Mouse (Mus musculus): Measurements from ENCODE around the gene Cfap57. TPM values are rescaled to one million over a fixed set of nuclear protein-coding genes. Genes with fewer than 3 reads are reported as not detected.
"Not testable (repeated sequence)": the region's sequence is repeated elsewhere in the genome, so short reads cannot be mapped to it uniquely, and the experiment has no call there.

The Cfap57 gene
- polyA plus RNA-seq, 1 experiment from 2014 or later: 0.94 TPM

GRCm38 (mm10) chr4:118527720-118528119 lies 92.9 kb downstream of the Cfap57 start:
- DNase-seq (ENCODE audit: extremely low spot score, low spot score): no peak
- WGBS: 80% methylated on average over 6 of the region's 6 CpGs
- H3K4me1 ChIP-seq: peaks cover 29% of the 10 kb centered on the region
- no peak overlapping the region for H3K4me3 ChIP-seq
- no peaks in the 10 kb centered on the region for H3K9me3 ChIP-seq
- no peaks in the 10 kb centered on the region for H3K36me3 ChIP-seq (replicated peaks)
- no peak overlapping the region for H3K27ac ChIP-seq
- H3K27me3 ChIP-seq (ENCODE audit: poor library complexity, severe bottlenecking): no peaks in the 10 kb centered on the region

DNA sequence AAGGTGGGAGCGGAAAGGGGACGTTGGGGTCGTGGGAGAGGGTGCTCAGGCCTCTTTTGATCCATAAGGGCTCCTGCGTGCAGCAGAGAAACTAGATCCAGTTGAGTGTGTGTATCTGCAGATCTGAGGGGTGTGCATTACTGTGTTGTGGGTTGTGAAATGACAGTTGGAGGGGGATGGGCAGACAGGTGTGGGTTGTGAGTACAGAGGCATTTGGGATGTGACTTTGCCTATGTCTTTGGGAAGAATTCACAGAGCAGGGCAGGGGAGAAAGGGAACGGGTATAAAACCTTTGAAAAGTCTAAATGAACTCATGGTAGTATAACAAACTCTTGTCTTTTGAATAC lies 93.3 kb downstream of the Cfap57 start:
- WGBS: 42% methylated on average over 5 of the region's 5 CpGs
- no peak overlapping the region for H3K4me3 ChIP-seq
- no peaks in the 10 kb centered on the region for H3K9me3 ChIP-seq
- peaks cover 29% of the 10 kb centered on the region for H3K4me1 ChIP-seq
- no peaks in the 10 kb centered on the region for H3K27me3 ChIP-seq (ENCODE audit: poor library complexity, severe bottlenecking)
- no peaks in the 10 kb centered on the region for H3K36me3 ChIP-seq (replicated peaks)
- DNase-seq (ENCODE audit: extremely low spot score, low spot score): no peak
- H3K27ac ChIP-seq: 0 out of 2 replicates have a peak overlapping the region, but pooled peaks have one; percentile 15

DNA sequence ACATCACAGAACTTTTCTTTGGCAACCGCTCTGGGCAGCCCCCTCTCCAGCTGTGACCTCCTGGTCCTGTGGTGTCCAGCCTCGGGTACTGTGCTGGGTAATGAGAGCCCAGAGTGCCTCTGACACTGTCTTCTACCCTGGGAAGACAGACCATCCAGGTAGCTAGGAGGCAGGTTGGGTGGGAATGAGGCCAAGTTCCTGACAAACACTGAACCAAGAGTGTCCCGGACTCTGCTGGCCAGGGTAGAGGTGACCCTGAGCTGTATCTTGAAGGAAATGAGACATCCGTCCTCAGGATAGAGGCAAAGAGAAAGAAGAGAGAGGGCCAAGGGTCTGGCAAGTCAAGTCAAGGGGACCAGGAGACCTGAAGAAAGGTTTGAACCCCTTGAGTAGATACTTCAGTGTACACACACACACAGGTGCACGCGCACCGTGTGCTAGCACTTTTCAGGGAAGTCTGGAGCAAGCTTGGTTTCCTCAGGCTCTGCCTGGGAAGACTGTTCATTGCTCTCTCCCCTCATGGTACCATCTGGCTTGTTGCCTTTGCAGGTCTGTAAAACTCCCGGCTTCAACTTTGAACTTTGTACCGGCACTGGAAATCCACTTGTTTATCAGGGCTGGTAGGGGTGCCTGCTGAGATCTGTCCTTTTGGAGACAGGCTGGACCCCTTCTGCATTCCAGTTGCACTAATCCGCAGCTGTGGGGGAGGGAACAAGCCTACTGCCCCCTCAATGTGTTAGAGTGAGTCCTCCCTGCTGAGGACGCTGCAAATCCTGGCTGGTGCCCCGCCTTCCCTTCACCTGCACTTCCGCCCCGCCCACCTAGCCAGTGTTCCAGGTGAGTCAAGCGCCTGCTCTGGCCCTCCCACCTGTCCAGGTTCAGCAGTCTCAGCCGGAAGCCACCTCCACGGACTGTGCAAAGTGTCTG lies 93.9 kb downstream of the Cfap57 start, which contains the start of gene 2610528J11Rik:
2610528J11Rik (plus strand) TSS at position 592 of the 927 bp plus-strand sequence.
- no peak for DNase-seq (ENCODE audit: extremely low spot score, low spot score)
- Histone ChIP-seq H3K36me3 (replicated peaks) (no peaks in the 10 kb centered on the region), H3K9me3 (no peaks in the 10 kb centered on the region), H3K27me3 (ENCODE audit: poor library complexity, severe bottlenecking) (no peaks in the 10 kb centered on the region), H3K27ac (peak within 1 kb of the TSS; percentile 51; the same call in 1 of the 2 replicates), H3K4me3 (no peak within 1 kb of the TSS), H3K4me1 (peaks cover 23% of the 10 kb centered on the region)
- WGBS: 33% methylated on average over 17 of the region's 17 CpGs

GRCm38 (mm10) chr4:118525779-118526178 lies 94.8 kb downstream of the Cfap57 start:
- no peak overlapping the region for H3K27ac ChIP-seq
- 72% methylated on average over 3 of the region's 3 CpGs for WGBS
- no peaks in the 10 kb centered on the region for H3K27me3 ChIP-seq (ENCODE audit: poor library complexity, severe bottlenecking)
- DNase-seq (ENCODE audit: extremely low spot score, low spot score): no peak
- peaks cover 17% of the 10 kb centered on the region for H3K4me1 ChIP-seq
- no peaks in the 10 kb centered on the region for H3K9me3 ChIP-seq
- H3K4me3 ChIP-seq: no peak overlapping the region
- H3K36me3 ChIP-seq (replicated peaks): no peaks in the 10 kb centered on the region

GRCm38 (mm10) chr4:118523976-118524375 lies 96.6 kb downstream of the Cfap57 start:
- peaks cover 17% of the 10 kb centered on the region for H3K4me1 ChIP-seq
- no peak overlapping the region for H3K4me3 ChIP-seq
- WGBS: 93% methylated on average over 7 of the region's 7 CpGs
- no peak overlapping the region for H3K27ac ChIP-seq
- H3K36me3 ChIP-seq (replicated peaks): no peaks in the 10 kb centered on the region
- no peak for DNase-seq (ENCODE audit: extremely low spot score, low spot score)
- no peaks in the 10 kb centered on the region for H3K27me3 ChIP-seq (ENCODE audit: poor library complexity, severe bottlenecking)
- no peaks in the 10 kb centered on the region for H3K9me3 ChIP-seq

DNA sequence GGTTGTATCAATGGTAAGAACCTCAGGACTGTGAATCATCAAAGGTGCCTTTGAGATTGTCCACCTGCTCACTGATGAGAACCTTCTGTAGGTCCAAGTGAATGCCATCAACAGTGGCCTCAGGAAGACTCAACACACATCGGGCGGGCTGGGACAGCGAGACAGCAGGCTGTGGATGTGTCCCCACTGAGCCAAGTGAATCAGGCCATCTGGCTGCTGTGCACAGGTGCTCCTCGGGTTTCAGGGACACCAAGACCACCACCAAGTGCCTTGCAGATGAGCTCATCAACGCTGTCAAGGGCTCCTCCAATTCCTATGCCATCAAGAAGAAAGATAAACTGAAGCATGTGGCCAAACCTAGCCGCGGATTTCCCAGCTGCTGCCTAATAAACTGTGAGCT lies 98.3 kb downstream of the Cfap57 start:
- H3K36me3 ChIP-seq (replicated peaks): no peaks in the 10 kb centered on the region
- H3K4me3 ChIP-seq: no peak overlapping the region
- no peak overlapping the region for H3K27ac ChIP-seq
- DNase-seq (ENCODE audit: extremely low spot score, low spot score): no peak
- peaks cover 14% of the 10 kb centered on the region for H3K4me1 ChIP-seq
- H3K9me3 ChIP-seq: no peaks in the 10 kb centered on the region
- peaks cover 16% of the 10 kb centered on the region for H3K27me3 ChIP-seq (ENCODE audit: poor library complexity, severe bottlenecking)
- WGBS: 92% methylated on average over 7 of the region's 7 CpGs

- WGBS: 71% methylated on average over 5 of the region's 5 CpGs
- no peak overlapping the region for H3K27ac ChIP-seq
- no peak overlapping the region for H3K4me3 ChIP-seq
- no peak for DNase-seq (ENCODE audit: extremely low spot score, low spot score)
- peaks cover 29% of the 10 kb centered on the region for H3K27me3 ChIP-seq (ENCODE audit: poor library complexity, severe bottlenecking)
- no peaks in the 10 kb centered on the region for H3K9me3 ChIP-seq
- H3K36me3 ChIP-seq (replicated peaks): no peaks in the 10 kb centered on the region
- H3K4me1 ChIP-seq: peaks cover 24% of the 10 kb centered on the region
Measured at GRCm38 (mm10) chr4:118518208-118518607, 102.4 kb downstream of the Cfap57 start.

- H3K4me3 ChIP-seq: peak overlapping the region; percentile 20
- no peaks in the 10 kb centered on the region for H3K36me3 ChIP-seq (replicated peaks)
- H3K27me3 ChIP-seq (ENCODE audit: poor library complexity, severe bottlenecking): peaks cover 29% of the 10 kb centered on the region
- H3K27ac ChIP-seq: peak overlapping the region; percentile 53; the same call in 1 of the 2 replicates
- no peaks in the 10 kb centered on the region for H3K9me3 ChIP-seq
- peaks cover 28% of the 10 kb centered on the region for H3K4me1 ChIP-seq
- whole genome bisulfite sequencing: 35% methylated on average over 16 of the region's 16 CpGs
- DNase-seq (ENCODE audit: extremely low spot score, low spot score): no peak
Measured at GRCm38 (mm10) chr4:118517497-118518146, 103.0 kb downstream of the Cfap57 start.

GRCm38 (mm10) chr4:118516699-118517496 lies 103.7 kb downstream of the Cfap57 start:
- Histone ChIP-seq H3K9me3 (no peaks in the 10 kb centered on the region), H3K27me3 (ENCODE audit: poor library complexity, severe bottlenecking) (peaks cover 29% of the 10 kb centered on the region), H3K36me3 (replicated peaks) (no peaks in the 10 kb centered on the region), H3K4me3 (peak overlapping the region; percentile 20), H3K27ac (peak overlapping the region; percentile 53; the same call in 1 of the 2 replicates), H3K4me1 (peaks cover 28% of the 10 kb centered on the region)
- 22% methylated on average over 20 of the region's 20 CpGs for WGBS
- no peak for DNase-seq (ENCODE audit: extremely low spot score, low spot score)

- 6% methylated on average over 6 of the region's 6 CpGs for WGBS
- Histone ChIP-seq H3K27me3 (ENCODE audit: poor library complexity, severe bottlenecking) (no peaks in the 10 kb centered on the region), H3K36me3 (replicated peaks) (no peaks in the 10 kb centered on the region), H3K27ac (peak overlapping the region; percentile 9; the same call in 1 of the 2 replicates), H3K4me1 (peaks cover 25% of the 10 kb centered on the region), H3K4me3 (no peak overlapping the region), H3K9me3 (no peaks in the 10 kb centered on the region)
- peak; percentile 32 for DNase-seq (ENCODE audit: extremely low spot score, low spot score)
Measured at GRCm38 (mm10) chr4:118509050-118509449, 111.5 kb downstream of the Cfap57 start.

DNA sequence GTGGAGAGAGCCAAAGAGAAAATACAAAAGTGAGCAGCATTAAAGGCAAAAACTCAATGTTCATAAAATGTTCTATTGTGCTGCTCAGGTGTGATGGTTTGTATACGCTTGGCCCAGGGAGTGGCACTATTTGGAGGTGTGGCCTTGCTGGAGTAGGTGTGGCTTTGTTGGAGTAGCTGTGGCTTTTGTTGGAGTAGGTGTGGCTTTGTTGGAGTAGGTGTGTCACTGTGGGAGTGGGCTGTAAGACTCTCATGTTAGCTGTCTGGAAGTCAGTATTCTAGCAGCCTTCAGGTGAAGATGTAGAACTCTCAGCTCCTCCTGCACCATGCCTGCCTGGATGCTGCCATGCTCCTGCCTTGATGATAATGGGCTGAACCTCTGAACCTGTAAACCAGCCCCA lies 113.4 kb downstream of the Cfap57 start:
- 83% methylated on average over 1 of the region's 1 CpGs for WGBS
- DNase-seq (ENCODE audit: extremely low spot score, low spot score); H3K4me3 ChIP-seq; H3K36me3 ChIP-seq (replicated peaks); H3K9me3 ChIP-seq; H3K27me3 ChIP-seq (ENCODE audit: poor library complexity, severe bottlenecking); H3K27ac ChIP-seq: not testable (repeated sequence)
- peaks cover 15% of the 10 kb centered on the region for H3K4me1 ChIP-seq

GRCm38 (mm10) chr4:118505551-118505950 lies 115.0 kb downstream of the Cfap57 start:
- Histone ChIP-seq H3K36me3 (replicated peaks) (no peaks in the 10 kb centered on the region), H3K4me1 (peaks cover 11% of the 10 kb centered on the region), H3K27ac (no peak overlapping the region), H3K27me3 (ENCODE audit: poor library complexity, severe bottlenecking) (no peaks in the 10 kb centered on the region), H3K9me3 (no peaks in the 10 kb centered on the region), H3K4me3 (no peak overlapping the region)
- no peak for DNase-seq (ENCODE audit: extremely low spot score, low spot score)
- 87% methylated on average over 3 of the region's 3 CpGs for WGBS

Data from forebrain, embryonic 10.5 days (tissue).